In genomic region chr17:32166687-32167086, GRCm38 (mm10) we compare ENCODE assay signal across 8 mouse cellular contexts. TPM values are rescaled to one million over a fixed set of nuclear protein-coding genes. Genes with fewer than 3 reads are reported as not detected.
DNase-seq lines count a peak whose midpoint lies in the region; ATAC-seq and TF ChIP-seq lines count a peak whose summit lies in the region.

Gene Notch3, minus strand, starts transcription at chr17:32166852.

- H3K4me1 ChIP-seq in heart, embryonic 10.5 days, result peaks cover 34% of the 10 kb centered on the region
- H3K4me1 ChIP-seq in kidney, embryonic 16.5 days (ENCODE audit: insufficient read depth, low read length), result peaks cover 39% of the 10 kb centered on the region

- no peaks in the 10 kb centered on the region for H3K9me3 ChIP-seq in heart, embryonic 10.5 days
- H3K9me3 ChIP-seq in kidney, embryonic 16.5 days (ENCODE audit: low read length), result no peaks in the 10 kb centered on the region

- H3K4me2 ChIP-seq in kidney, embryonic 16.5 days (replicated peaks; ENCODE audit: low read depth, low read length), result peak within 1 kb of the TSS; percentile 81

- no peak for TF ChIP-seq CTCF in left cerebral cortex, adult 2 months (IDR thresholded peaks at IDR 0.05)

- intact Hi-C loops in left cerebral cortex, adult 2 months (cut with DNase I), result no loop called here

- no peaks in the 10 kb centered on the region for H3K36me3 ChIP-seq in heart, embryonic 10.5 days
- no peaks in the 10 kb centered on the region for H3K36me3 ChIP-seq in kidney, embryonic 16.5 days (ENCODE audit: insufficient read depth, low read length)

- peaks cover 23% of the 10 kb centered on the region; the same call in 1 of the 2 replicates for H3K27me3 ChIP-seq in heart, embryonic 10.5 days (ENCODE audit: insufficient read depth, poor library complexity, severe bottlenecking)
- no peaks in the 10 kb centered on the region for H3K27me3 ChIP-seq in kidney, embryonic 16.5 days (ENCODE audit: insufficient read depth, low read length)

- peak within 1 kb of the TSS; percentile 89 for H3K9ac ChIP-seq in kidney, embryonic 16.5 days (replicated peaks; ENCODE audit: low read length)

- H3K27ac ChIP-seq in left cerebral cortex, adult 2 months, result no peak within 1 kb of the TSS
- H3K27ac ChIP-seq in heart, embryonic 10.5 days, result peak within 1 kb of the TSS; percentile 92
- peak within 1 kb of the TSS; percentile 91 for H3K27ac ChIP-seq in kidney, embryonic 16.5 days (ENCODE audit: low read length)

- no peak for DNase-seq in left cerebral cortex, adult 2 months (ENCODE audit: extremely low spot score in 1 of 2, low spot score in 2 of 2)
- DNase-seq in left cerebral cortex, adult 8-10 months (ENCODE audit: low spot score in 2 of 2), result no peak
- peak; percentile 95 for DNase-seq in embryo, embryonic 11 days
- DNase-seq in heart, embryonic 10.5 days (ENCODE audit: low spot score), result no peak
- DNase-seq in lung, postnatal 4 days, result peak; percentile 72 to 85
- peak; percentile 80 for DNase-seq in testis, postnatal 10 days (ENCODE audit: low spot score)
- DNase-seq in cerebellum, postnatal 36 days, result no peak

- WGBS in heart, embryonic 10.5 days, result under 1% methylated on average over 31 of the region's 39 CpGs
- WGBS in kidney, embryonic 16.5 days, result under 1% methylated on average over 24 of the region's 39 CpGs

- peak within 1 kb of the TSS; percentile 38 for H3K4me3 ChIP-seq in left cerebral cortex, adult 2 months
- peak within 1 kb of the TSS; percentile 83 for H3K4me3 ChIP-seq in heart, embryonic 10.5 days
- peak within 1 kb of the TSS; percentile 70 for H3K4me3 ChIP-seq in kidney, embryonic 16.5 days (ENCODE audit: low read length)

- ATAC-seq in kidney, embryonic 16.5 days (ENCODE audit: low FRiP score, low TSS enrichment), result peak; percentile 66

RNA-seq across cellular contexts. Expression of gene Notch3, which starts in this region (rescaled TPM):
- 1 to 10 TPM; 7.1 to 7.8 TPM for total RNA-seq in left cerebral cortex, adult 2 months (2021)
- 10 to 100 TPM in 2 of 4 experiments, 1 to 10 TPM in 2; 8.6 to 12.2 (median 9.7) TPM for total RNA-seq in left cerebral cortex, adult 8-10 months (2022)
- 5.7 and 13.7 TPM in 2 replicates for polyA plus RNA-seq in heart, embryonic 10.5 days (2016; fragmentation: Nextera tagmentation; extraction: Ambion mirVana)
- polyA plus RNA-seq in kidney, embryonic 16.5 days (2015; fragmentation: Nextera tagmentation; extraction: Ambion mirVana), result 13.6 and 15.0 TPM in 2 replicates

Comparison
In these comparisons a context has a peak if more than half of its experiments do, and no peak if none do; other contexts are left out.
1. DNase-seq: peak in embryo, embryonic 11 days (single experiment), lung, postnatal 4 days (2 of 2) and testis, postnatal 10 days (single experiment); none in left cerebral cortex, adult 2 months (0 of 2), left cerebral cortex, adult 8-10 months (0 of 2), heart, embryonic 10.5 days (single experiment) and cerebellum, postnatal 36 days (0 of 2).
2. Peak in every context shown above with its lines, with median percentiles within 50 percentile points of each other: H3K4me3 ChIP-seq.